Mouse (Mus musculus): Measurements from ENCODE around the gene Mpp6. TPM values are rescaled to one million over a fixed set of nuclear protein-coding genes. Genes with fewer than 3 reads are reported as not detected.

Gene Mpp6
- polyA plus RNA-seq, 1 experiment: 9.7 TPM

GRCm38 (mm10) chr6:50218628-50219027 lies 108.6 kb downstream of the Mpp6 start:
- TF ChIP-seq FLI1 (IDR thresholded peaks at IDR 0.05; ENCODE audit: low read length) (no peak), GATA1 (IDR thresholded peaks at IDR 0.05; ENCODE audit: borderline replicate concordance, low read length) (no peak)
- Histone ChIP-seq H3K4me3 (replicated peaks) (no peak overlapping the region), H3K36me3 (replicated peaks; ENCODE audit: low read length) (peaks cover 94% of the 10 kb centered on the region), H3K4me1 (peaks cover 74% of the 10 kb centered on the region), H3K27me3 (replicated peaks) (no peaks in the 10 kb centered on the region), H3K9me3 (no peaks in the 10 kb centered on the region)

GRCm38 (mm10) chr6:50219066-50219465 lies 109.0 kb downstream of the Mpp6 start:
- peaks cover 94% of the 10 kb centered on the region for H3K36me3 ChIP-seq (replicated peaks; ENCODE audit: low read length)
- H3K4me1 ChIP-seq: peaks cover 74% of the 10 kb centered on the region
- H3K27me3 ChIP-seq (replicated peaks): no peaks in the 10 kb centered on the region
- no peak overlapping the region for H3K4me3 ChIP-seq (replicated peaks)
- TF ChIP-seq FLI1 (IDR thresholded peaks at IDR 0.05; ENCODE audit: low read length): no peak
- no peak for TF ChIP-seq GATA1 (IDR thresholded peaks at IDR 0.05; ENCODE audit: borderline replicate concordance, low read length)
- H3K9me3 ChIP-seq: no peaks in the 10 kb centered on the region

GRCm38 (mm10) chr6:50220863-50221262 lies 110.8 kb downstream of the Mpp6 start:
- Histone ChIP-seq H3K9me3 (no peaks in the 10 kb centered on the region), H3K27me3 (replicated peaks) (no peaks in the 10 kb centered on the region), H3K36me3 (replicated peaks; ENCODE audit: low read length) (peaks cover 88% of the 10 kb centered on the region), H3K4me1 (peaks cover 83% of the 10 kb centered on the region), H3K4me3 (replicated peaks) (no peak overlapping the region)
- no peak for TF ChIP-seq FLI1 (IDR thresholded peaks at IDR 0.05; ENCODE audit: low read length)
- TF ChIP-seq GATA1 (IDR thresholded peaks at IDR 0.05; ENCODE audit: borderline replicate concordance, low read length): no peak

GRCm38 (mm10) chr6:50222351-50222750 lies 112.3 kb downstream of the Mpp6 start:
- TF ChIP-seq FLI1 (IDR thresholded peaks at IDR 0.05; ENCODE audit: low read length): no peak
- no peak for TF ChIP-seq GATA1 (IDR thresholded peaks at IDR 0.05; ENCODE audit: borderline replicate concordance, low read length)
- H3K4me3 ChIP-seq (replicated peaks): no peak overlapping the region
- H3K36me3 ChIP-seq (replicated peaks; ENCODE audit: low read length): peaks cover 84% of the 10 kb centered on the region
- H3K27me3 ChIP-seq (replicated peaks): no peaks in the 10 kb centered on the region
- H3K9me3 ChIP-seq: no peaks in the 10 kb centered on the region
- peaks cover 94% of the 10 kb centered on the region for H3K4me1 ChIP-seq

DNA sequence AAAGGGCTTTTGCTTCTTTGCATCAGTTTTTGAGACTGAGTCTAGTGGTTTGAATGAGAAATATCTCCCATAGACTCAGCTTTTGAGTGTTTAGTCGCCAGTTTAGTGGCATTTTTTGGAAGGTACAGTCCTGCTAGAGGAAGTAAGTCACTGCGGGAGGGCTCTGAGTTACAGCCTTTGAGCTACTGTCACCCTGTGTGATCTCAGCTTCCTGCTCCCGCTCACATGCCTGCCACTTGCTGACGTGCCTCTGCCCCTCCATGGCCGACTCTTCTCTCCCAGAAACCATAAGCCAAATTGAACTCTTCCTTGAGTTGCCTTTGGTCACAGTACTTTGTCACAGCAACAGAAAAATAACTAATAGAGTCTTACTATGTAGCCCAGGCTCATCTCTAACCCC lies 112.9 kb downstream of the Mpp6 start:
- H3K36me3 ChIP-seq (replicated peaks; ENCODE audit: low read length): peaks cover 81% of the 10 kb centered on the region
- H3K27me3 ChIP-seq (replicated peaks): no peaks in the 10 kb centered on the region
- H3K4me3 ChIP-seq (replicated peaks): peak overlapping the region; percentile 38
- TF ChIP-seq FLI1 (IDR thresholded peaks at IDR 0.05; ENCODE audit: low read length): no peak
- no peak for TF ChIP-seq GATA1 (IDR thresholded peaks at IDR 0.05; ENCODE audit: borderline replicate concordance, low read length)
- H3K4me1 ChIP-seq: peaks cover 94% of the 10 kb centered on the region
- H3K9me3 ChIP-seq: no peaks in the 10 kb centered on the region

DNA sequence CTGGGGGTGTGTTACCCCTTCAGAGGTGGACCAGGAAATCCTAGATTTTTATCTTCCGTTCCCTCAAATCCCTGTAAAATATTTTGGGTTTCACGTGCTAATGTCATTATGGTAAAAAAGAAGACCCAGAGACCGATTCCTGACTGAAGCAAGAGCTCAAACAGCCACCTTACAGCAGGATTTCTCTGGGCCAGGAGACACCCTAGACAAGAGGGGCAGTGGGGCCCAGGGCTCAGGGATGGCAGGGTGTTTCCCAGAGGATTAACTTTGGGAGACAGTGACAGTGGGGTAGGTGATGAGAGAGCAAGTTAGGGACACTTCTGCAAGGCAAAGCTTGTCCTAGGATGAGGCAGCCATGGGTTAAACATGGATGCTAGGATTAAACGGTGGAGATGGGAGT lies 113.6 kb downstream of the Mpp6 start:
- H3K27me3 ChIP-seq (replicated peaks): no peaks in the 10 kb centered on the region
- TF ChIP-seq FLI1 (IDR thresholded peaks at IDR 0.05; ENCODE audit: low read length): no peak
- TF ChIP-seq GATA1 (IDR thresholded peaks at IDR 0.05; ENCODE audit: borderline replicate concordance, low read length): no peak
- no peak overlapping the region for H3K4me3 ChIP-seq (replicated peaks)
- H3K9me3 ChIP-seq: no peaks in the 10 kb centered on the region
- H3K36me3 ChIP-seq (replicated peaks; ENCODE audit: low read length): peaks cover 75% of the 10 kb centered on the region
- peaks cover 98% of the 10 kb centered on the region for H3K4me1 ChIP-seq

- Histone ChIP-seq H3K36me3 (replicated peaks; ENCODE audit: low read length) (peaks cover 70% of the 10 kb centered on the region), H3K4me1 (peaks cover 100% of the 10 kb centered on the region), H3K4me3 (replicated peaks) (no peak overlapping the region), H3K27me3 (replicated peaks) (no peaks in the 10 kb centered on the region), H3K9me3 (no peaks in the 10 kb centered on the region)
- no peak for TF ChIP-seq FLI1 (IDR thresholded peaks at IDR 0.05; ENCODE audit: low read length)
- TF ChIP-seq GATA1 (IDR thresholded peaks at IDR 0.05; ENCODE audit: borderline replicate concordance, low read length): no peak
Measured at GRCm38 (mm10) chr6:50225232-50225631, 115.2 kb downstream of the Mpp6 start.

GRCm38 (mm10) chr6:50228180-50228579 lies 118.1 kb downstream of the Mpp6 start:
- Histone ChIP-seq H3K27me3 (replicated peaks) (no peaks in the 10 kb centered on the region), H3K9me3 (no peaks in the 10 kb centered on the region), H3K36me3 (replicated peaks; ENCODE audit: low read length) (peaks cover 60% of the 10 kb centered on the region), H3K4me3 (replicated peaks) (peak overlapping the region; percentile 71), H3K4me1 (peaks cover 96% of the 10 kb centered on the region)
- TF ChIP-seq GATA1 (IDR thresholded peaks at IDR 0.05; ENCODE audit: borderline replicate concordance, low read length) (no peak), FLI1 (IDR thresholded peaks at IDR 0.05; ENCODE audit: low read length) (no peak)

GRCm38 (mm10) chr6:50231288-50231687 lies 121.2 kb downstream of the Mpp6 start:
- no peak overlapping the region for H3K4me3 ChIP-seq (replicated peaks)

GRCm38 (mm10) chr6:50232984-50233383 lies 122.9 kb downstream of the Mpp6 start:
- H3K4me3 ChIP-seq (replicated peaks): no peak overlapping the region
- no peak for TF ChIP-seq FLI1 (IDR thresholded peaks at IDR 0.05; ENCODE audit: low read length)
- peaks cover 51% of the 10 kb centered on the region for H3K36me3 ChIP-seq (replicated peaks; ENCODE audit: low read length)
- no peaks in the 10 kb centered on the region for H3K9me3 ChIP-seq
- peaks cover 94% of the 10 kb centered on the region for H3K4me1 ChIP-seq
- no peaks in the 10 kb centered on the region for H3K27me3 ChIP-seq (replicated peaks)

More at GRCm38 (mm10) chr6:50231288-50231687, 121.2 kb downstream of the Mpp6 start:
- Histone ChIP-seq H3K4me1 (peaks cover 94% of the 10 kb centered on the region), H3K9me3 (no peaks in the 10 kb centered on the region), H3K36me3 (replicated peaks; ENCODE audit: low read length) (peaks cover 58% of the 10 kb centered on the region), H3K27me3 (replicated peaks) (no peaks in the 10 kb centered on the region)
- TF ChIP-seq GATA1 (IDR thresholded peaks at IDR 0.05; ENCODE audit: borderline replicate concordance, low read length) (no peak), FLI1 (IDR thresholded peaks at IDR 0.05; ENCODE audit: low read length) (no peak)

GRCm38 (mm10) chr6:50237963-50238362 lies 127.9 kb downstream of the Mpp6 start:
- H3K27me3 ChIP-seq (replicated peaks): no peaks in the 10 kb centered on the region
- H3K4me1 ChIP-seq: peaks cover 94% of the 10 kb centered on the region
- H3K36me3 ChIP-seq (replicated peaks; ENCODE audit: low read length): peaks cover 48% of the 10 kb centered on the region
- TF ChIP-seq FLI1 (IDR thresholded peaks at IDR 0.05; ENCODE audit: low read length): no peak
- no peak for TF ChIP-seq GATA1 (IDR thresholded peaks at IDR 0.05; ENCODE audit: borderline replicate concordance, low read length)
- H3K9me3 ChIP-seq: no peaks in the 10 kb centered on the region
- no peak overlapping the region for H3K4me3 ChIP-seq (replicated peaks)

Measured in megakaryocyte, embryonic 14.5 days (primary cell).